Mouse (Mus musculus) liver, embryonic 14.5 days (tissue): ENCODE measurements around the gene Glis2.

Experiments
- CTCF ChIP-seq: IDR thresholded peaks from 2 replicates; pipeline ENCODE4 v1.5.1; 2016; ENCODE audit warnings: antibody characterized with exemption, low read depth, control low read depth
- EP300 ChIP-seq: IDR thresholded peaks from 2 replicates; pipeline ENCODE4 v1.6.1; 2016; ENCODE audit warnings: antibody characterized with exemption, low read depth

GRCm38 (mm10) chr16:4613736-4614135, 19.2 kb downstream of the Glis2 start:
- no peak for TF ChIP-seq CTCF
- no peak for TF ChIP-seq EP300
